Comparison of ENCODE assay signal across 9 mouse cellular contexts in genomic region chr16:18424364-18425045, GRCm38 (mm10). TPM values are rescaled to one million over a fixed set of nuclear protein-coding genes. Genes with fewer than 3 reads are reported as not detected.
DNase-seq lines count a peak whose midpoint lies in the region; ATAC-seq and TF ChIP-seq lines count a peak whose summit lies in the region.
"Had no signal": no experiment of that assay in that cellular context is flagged by ENCODE, and none has a peak within 500 bp of the region (broad histone marks: within the 10 kb centered on the region; RNA-seq: fewer than 3 reads in every experiment).

No protein-coding gene starts in this region.

- no peak for ATAC-seq in kidney, embryonic 15.5 days (replicated peaks; ENCODE audit: low FRiP score)
- no peak for ATAC-seq in liver, embryonic 12.5 days

- TF ChIP-seq EP300 in CH12.LX (IDR thresholded peaks at IDR 0.05; ENCODE audit: low read length) = no peak

- TF ChIP-seq RAD21 in CH12.LX (IDR thresholded peaks at IDR 0.05; ENCODE audit: low read depth, low read length) = no peak

- no peak for DNase-seq in kidney, adult 8-10 months
- DNase-seq in CH12.LX (ENCODE audit: extremely low read depth) = peak; percentile 61
- DNase-seq in testis, postnatal 14 days (ENCODE audit: low spot score) = no peak
- DNase-seq in ovary, postnatal 36 days (ENCODE audit: low spot score) = no peak
- no peak for DNase-seq in urinary bladder, adult 2 months (ENCODE audit: low spot score)
- DNase-seq: adrenal gland, postnatal 36 days had no signal

- peaks cover 26% of the 10 kb centered on the region for H3K36me3 ChIP-seq in kidney, embryonic 15.5 days
- peaks cover 3 to 53% of the 10 kb centered on the region in 2 experiments for H3K36me3 ChIP-seq in CH12.LX (replicated peaks in 1 of 2; ENCODE audit: control insufficient read depth in 1 of 2, insufficient read depth in 1 of 2, low read length in 1 of 2)
- H3K36me3 ChIP-seq in liver, embryonic 12.5 days = peaks cover 45% of the 10 kb centered on the region

- peaks cover 39% of the 10 kb centered on the region for H3K4me1 ChIP-seq in kidney, embryonic 15.5 days
- peaks cover 16 to 57% of the 10 kb centered on the region in 2 experiments for H3K4me1 ChIP-seq in CH12.LX (ENCODE audit: control insufficient read depth in 1 of 2, insufficient read depth in 2 of 2)
- peaks cover 5% of the 10 kb centered on the region for H3K4me1 ChIP-seq in cortical plate, adult 2 months (ENCODE audit: control insufficient read depth, insufficient read depth, low read length)
- peaks cover 77% of the 10 kb centered on the region for H3K4me1 ChIP-seq in liver, embryonic 12.5 days

- no peaks in the 10 kb centered on the region for H3K9me3 ChIP-seq in kidney, embryonic 15.5 days (replicated peaks)
- no peaks in the 10 kb centered on the region for H3K9me3 ChIP-seq in CH12.LX (replicated peaks; ENCODE audit: low read length)
- H3K9me3 ChIP-seq in liver, embryonic 12.5 days (replicated peaks) = no peaks in the 10 kb centered on the region

- TF ChIP-seq CTCF in CH12.LX (conservative IDR thresholded peaks at IDR 0.05 in 1 of 2, IDR thresholded peaks at IDR 0.05 in 1 of 2; ENCODE audit: low read depth in 2 of 2, low read length in 2 of 2) = no peak
- no peak for TF ChIP-seq CTCF in cortical plate, adult 2 months (IDR thresholded peaks at IDR 0.05; ENCODE audit: extremely low read depth, insufficient read depth, low read length)

- dilution Hi-C loops in CH12.LX (cut with MboI; ENCODE audit: extremely low pct_ligation_motif_present, extremely low pct_unique_long_range_greater_than_20kb, low sequenced_read_pairs) = no loop called here

- no peaks in the 10 kb centered on the region for H3K27me3 ChIP-seq in kidney, embryonic 15.5 days
- H3K27me3 ChIP-seq in CH12.LX (replicated peaks) = no peaks in the 10 kb centered on the region
- H3K27me3 ChIP-seq in liver, embryonic 12.5 days (replicated peaks) = no peaks in the 10 kb centered on the region

- H3K9ac ChIP-seq in kidney, embryonic 15.5 days = no peak overlapping the region
- H3K9ac ChIP-seq in CH12.LX (ENCODE audit: insufficient read depth, low read depth) = peak overlapping the region; percentile 84
- H3K9ac ChIP-seq in liver, embryonic 12.5 days = peak overlapping the region; percentile 95

- in situ Hi-C loops in CH12.LX (cut with MboI; ENCODE audit: low pct_ligation_motif_present, low pct_unique_long_range_greater_than_20kb, low sequenced_read_pairs) = no loop called here

- no peak; the same call in 1 of the 2 replicates for TF ChIP-seq POLR2A in CH12.LX (IDR thresholded peaks at IDR 0.05; ENCODE audit: low read depth, low read length)
- no peak for TF ChIP-seq POLR2A in cortical plate, adult 2 months (IDR thresholded peaks at IDR 0.05; ENCODE audit: extremely low read depth, insufficient read depth, low read length)

- peak overlapping the region; percentile 77 for H3K4me2 ChIP-seq in kidney, embryonic 15.5 days
- H3K4me2 ChIP-seq in CH12.LX (ENCODE audit: insufficient read depth, low read depth, poor library complexity, severe bottlenecking) = peak overlapping the region; percentile 82
- peak overlapping the region; percentile 88 for H3K4me2 ChIP-seq in liver, embryonic 12.5 days

- peak overlapping the region; percentile 63 for H3K27ac ChIP-seq in kidney, embryonic 15.5 days
- H3K27ac ChIP-seq in CH12.LX (ENCODE audit: insufficient read depth, low read depth) = no peak overlapping the region
- no peak overlapping the region for H3K27ac ChIP-seq in cortical plate, adult 2 months (ENCODE audit: insufficient read depth, low read length)
- H3K27ac ChIP-seq in liver, embryonic 12.5 days = peak overlapping the region; percentile 95

- H3K4me3 ChIP-seq in kidney, embryonic 15.5 days (replicated peaks) = no peak overlapping the region
- H3K4me3 ChIP-seq in CH12.LX (replicated peaks in 1 of 3; ENCODE audit: low read depth in 2 of 3, low read length in 2 of 3, poor library complexity in 1 of 3) = peak overlapping the region; percentile 14 to 78 (median 23)
- H3K4me3 ChIP-seq in cortical plate, adult 2 months (ENCODE audit: insufficient read depth, low read length) = peak overlapping the region; percentile 96; the same call in 1 of the 2 replicates
- peak overlapping the region; percentile 85 for H3K4me3 ChIP-seq in liver, embryonic 12.5 days

- WGBS in kidney, embryonic 15.5 days = 70% methylated on average over 11 of the region's 11 CpGs
- 68% methylated on average over 11 of the region's 11 CpGs for WGBS in liver, embryonic 12.5 days (ENCODE audit: insufficient replicate concordance)

- peaks cover 6% of the 10 kb centered on the region for H3K79me2 ChIP-seq in CH12.LX (replicated peaks; ENCODE audit: control insufficient read depth, extremely low read depth, insufficient read depth, poor library complexity, severe bottlenecking)

TF ChIP-seq in CH12.LX, 34 proteins besides CTCF, POLR2A, EP300 and RAD21:
- peak; percentile 72; the same call in 1 of the 2 replicates for TF ChIP-seq MXI1 (IDR thresholded peaks at IDR 0.05; ENCODE audit: low read depth, low read length)
- TF ChIP-seq CHD2 (IDR thresholded peaks at IDR 0.05; ENCODE audit: low read length) = no peak
- peak; percentile 74 for TF ChIP-seq BHLHE40 (IDR thresholded peaks at IDR 0.05; ENCODE audit: low read depth, low read length)
- TF ChIP-seq HCFC1 (IDR thresholded peaks at IDR 0.05; ENCODE audit: low read depth, low read length) = 0 out of 2 replicates have a peak, but pooled peaks have one; percentile 13
- TF ChIP-seq MEF2A (IDR thresholded peaks at IDR 0.05; ENCODE audit: borderline replicate concordance, low read depth, low read length) = no peak
- peak; percentile 29; the same call in 1 of the 2 replicates for TF ChIP-seq ETS1 (conservative IDR thresholded peaks at IDR 0.05; ENCODE audit: low read depth, low read length)
- peak; percentile 33; the same call in 1 of the 2 replicates for TF ChIP-seq ELF1 (IDR thresholded peaks at IDR 0.05; ENCODE audit: low read depth, low read length)
- TF ChIP-seq MYC (IDR thresholded peaks at IDR 0.05; ENCODE audit: low read depth, low read length) = peak; percentile 83
- TF ChIP-seq SIN3A (IDR thresholded peaks at IDR 0.05; ENCODE audit: low read length) = 0 out of 2 replicates have a peak, but pooled peaks have one; percentile 16
- TF ChIP-seq NELFE (IDR thresholded peaks at IDR 0.05; ENCODE audit: low read depth, low read length) = 0 out of 2 replicates have a peak, but pooled peaks have one; percentile 25
- TF ChIP-seq SMC3 (IDR thresholded peaks at IDR 0.05; ENCODE audit: low read depth, low read length) = no peak
- 0 out of 2 replicates have a peak, but pooled peaks have one; percentile 12 for TF ChIP-seq IRF4 (IDR thresholded peaks at IDR 0.05; ENCODE audit: low read depth, low read length)
- TF ChIP-seq PAX5 (IDR thresholded peaks at IDR 0.05; ENCODE audit: low read length) = no peak
- TF ChIP-seq TCF12 (IDR thresholded peaks at IDR 0.05; ENCODE audit: low read depth, low read length) = peak; percentile 30; the same call in 1 of the 2 replicates
- TF ChIP-seq E2F4 (IDR thresholded peaks at IDR 0.05; ENCODE audit: insufficient replicate concordance, low read depth, low read length) = no peak
- TF ChIP-seq MAX (IDR thresholded peaks at IDR 0.05; ENCODE audit: low read length) = peak; percentile 81

RNA-seq across cellular contexts. Expression of gene Txnrd2, which starts 1.7 kb away (rescaled TPM):
- polyA plus RNA-seq in kidney, embryonic 15.5 days (2015; fragmentation: Nextera tagmentation; extraction: Ambion mirVana) = 28.1 and 29.1 TPM in 2 replicates
- total RNA-seq in CH12.LX (2012; rRNA removed) = 19.4 and 22.0 TPM in 2 replicates
- total RNA-seq in CH12.LX (2014; rRNA removed) = 14.6 and 15.1 TPM in 2 replicates
- polyA plus RNA-seq in CH12.LX (2012; ENCODE audit: insufficient read length, low read depth) = 24.1 and 32.2 TPM in 2 replicates
- 22.4 and 29.5 TPM in 2 replicates for polyA plus RNA-seq in cortical plate, adult 2 months (2012; rRNA removed)
- 106 and 107 TPM in 2 replicates for polyA plus RNA-seq in liver, embryonic 12.5 days (2016; fragmentation: Nextera tagmentation; extraction: Ambion mirVana)
- 16.5 and 21.5 TPM in 2 replicates for polyA plus RNA-seq in urinary bladder, adult 2 months (2012; rRNA removed)

RNA-seq across cellular contexts. Expression of gene Comt, which starts 2.1 kb away (rescaled TPM):
- 97.2 and 103 TPM in 2 replicates for polyA plus RNA-seq in kidney, embryonic 15.5 days (2015; fragmentation: Nextera tagmentation; extraction: Ambion mirVana)
- total RNA-seq in CH12.LX (2012; rRNA removed) = 81.3 and 84.8 TPM in 2 replicates
- 91.6 and 98.9 TPM in 2 replicates for total RNA-seq in CH12.LX (2014; rRNA removed)
- 69.7 and 74.0 TPM in 2 replicates for polyA plus RNA-seq in CH12.LX (2012; ENCODE audit: insufficient read length, low read depth)
- polyA plus RNA-seq in cortical plate, adult 2 months (2012; rRNA removed) = 150 and 155 TPM in 2 replicates
- polyA plus RNA-seq in liver, embryonic 12.5 days (2016; fragmentation: Nextera tagmentation; extraction: Ambion mirVana) = 113 and 120 TPM in 2 replicates
- 169 and 205 TPM in 2 replicates for polyA plus RNA-seq in urinary bladder, adult 2 months (2012; rRNA removed)

Comparison
In these comparisons a context has a peak if more than half of its experiments do, and no peak if none do; other contexts are left out.
1. H3K27ac ChIP-seq: peak in kidney, embryonic 15.5 days (single experiment) and liver, embryonic 12.5 days (single experiment); none in CH12.LX (single experiment) and cortical plate, adult 2 months (single experiment).
2. Peak in every context shown above with its lines, with median percentiles within 50 percentile points of each other: H3K4me2 ChIP-seq.